7 mouse cellular contexts compared by ENCODE assay signal in the genomic region with DNA sequence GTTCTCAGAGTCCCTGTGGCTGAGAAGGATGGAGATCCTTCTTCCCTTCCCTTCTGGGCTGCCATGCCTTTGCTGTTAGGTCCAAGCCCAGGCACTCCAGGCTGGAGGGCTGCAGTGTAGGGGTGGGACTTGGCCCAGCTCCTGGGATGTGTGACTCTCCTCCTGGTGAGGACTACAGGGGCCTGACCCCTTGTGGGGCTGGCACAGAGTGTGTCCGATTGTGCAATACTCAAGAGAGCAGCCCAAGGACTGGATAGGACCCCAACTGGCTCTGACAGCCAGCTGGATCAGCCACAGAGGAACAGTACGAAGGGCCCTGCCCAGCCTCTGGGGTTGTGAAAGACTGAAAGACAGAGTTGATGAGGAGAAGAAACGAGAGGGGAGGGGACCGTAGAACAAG. TPM values are rescaled to one million over a fixed set of nuclear protein-coding genes. Genes with fewer than 3 reads are reported as not detected.
DNase-seq lines count a peak whose midpoint lies in the region; ATAC-seq and TF ChIP-seq lines count a peak whose summit lies in the region.

No protein-coding gene starts in this region.

- ATAC-seq in heart, embryonic 16.5 days (replicated peaks; ENCODE audit: extremely low read depth, insufficient read depth, low FRiP score), result peak; percentile 37
- no peak for ATAC-seq in cerebellum, adult (ENCODE audit: insufficient number of reproducible peaks, low FRiP score, low TSS enrichment)

- H3ac ChIP-seq in C2C12 (ENCODE audit: control insufficient read depth, insufficient read length, low read depth), result no peak overlapping the region

- no peak for TF ChIP-seq CTCF in C2C12 (IDR thresholded peaks at IDR 0.05; ENCODE audit: control insufficient read depth, insufficient read depth, insufficient read length)

- no peak overlapping the region for H3K9ac ChIP-seq in heart, embryonic 16.5 days (ENCODE audit: low read length)

- 15% methylated on average over 4 of the region's 4 CpGs for WGBS in heart, embryonic 16.5 days

- H3K79me2 ChIP-seq in C2C12 (ENCODE audit: control insufficient read depth, insufficient read depth), result no peaks in the 10 kb centered on the region

- H3K36me3 ChIP-seq in C2C12 (ENCODE audit: control insufficient read depth, insufficient read depth), result no peaks in the 10 kb centered on the region
- no peaks in the 10 kb centered on the region for H3K36me3 ChIP-seq in heart, embryonic 16.5 days (ENCODE audit: control insufficient read depth, insufficient read depth)

- no peaks in the 10 kb centered on the region for H3K9me3 ChIP-seq in heart, embryonic 16.5 days (replicated peaks; ENCODE audit: control insufficient read depth, low read length)

- H3K27me3 ChIP-seq in C2C12 (ENCODE audit: control insufficient read depth, insufficient read depth, insufficient read length), result peaks cover 39% of the 10 kb centered on the region
- peaks cover 30% of the 10 kb centered on the region for H3K27me3 ChIP-seq in heart, embryonic 16.5 days (ENCODE audit: control insufficient read depth, insufficient read depth, low read length)

- H3K4me1 ChIP-seq in heart, embryonic 16.5 days (ENCODE audit: control insufficient read depth, insufficient read depth, low read length), result peaks cover 30% of the 10 kb centered on the region

- no peaks in the 10 kb centered on the region for H3K79me3 ChIP-seq in C2C12 (ENCODE audit: low read depth)

- peak overlapping the region; percentile 19; the same call in 1 of the 2 replicates for H3K4me2 ChIP-seq in heart, embryonic 16.5 days (ENCODE audit: low read depth, low read length)

- no peak overlapping the region for H3K27ac ChIP-seq in heart, embryonic 16.5 days (ENCODE audit: low read length)

- H3K4me3 ChIP-seq in C2C12 (ENCODE audit: insufficient read depth, poor library complexity, severe bottlenecking), result no peak overlapping the region
- no peak overlapping the region for H3K4me3 ChIP-seq in heart, embryonic 16.5 days (ENCODE audit: low read length)

- peak; percentile 69 for DNase-seq in adipocyte (ENCODE audit: low spot score)
- peak; percentile 93 for DNase-seq in lung, postnatal 10 days
- DNase-seq in embryo, embryonic 11 days, result no peak
- DNase-seq in embryo, embryonic 10 days (ENCODE audit: low spot score), result no peak

TF ChIP-seq in C2C12, 6 proteins besides CTCF, POLR2A, EP300 and RAD21:
- TF ChIP-seq FOSL1 (IDR thresholded peaks at IDR 0.05; ENCODE audit: insufficient read depth, low read length, poor library complexity, severe bottlenecking) (no peak), CEBPB (IDR thresholded peaks at IDR 0.05; ENCODE audit: low read depth) (peak; percentile 98)

RNA-seq across cellular contexts. Expression of gene Ppl, which starts 1.5 kb away (rescaled TPM):
- polyA plus RNA-seq in C2C12 (2012; fragmentation: generic; extraction: Trizol), result 0.08 TPM
- polyA plus RNA-seq in heart, embryonic 16.5 days (2015; fragmentation: Nextera tagmentation; extraction: Ambion mirVana), result 1.9 and 2.3 TPM in 2 replicates

RNA-seq across cellular contexts. Expression of gene Sec14l5, which starts 16.1 kb away (rescaled TPM):
- polyA plus RNA-seq in C2C12 (2012; fragmentation: generic; extraction: Trizol), result 0.01 TPM
- polyA plus RNA-seq in heart, embryonic 16.5 days (2015; fragmentation: Nextera tagmentation; extraction: Ambion mirVana), result 0.08 and 0.14 TPM in 2 replicates

Comparison
In these comparisons a context has a peak if more than half of its experiments do, and no peak if none do; other contexts are left out.
1. DNase-seq: peak in adipocyte (single experiment) and lung, postnatal 10 days (single experiment); none in embryo, embryonic 11 days (single experiment) and embryo, embryonic 10 days (single experiment).